Mouse (Mus musculus) liver, embryonic 16.5 days (tissue): ENCODE measurements around the gene Tyw3. TPM values are rescaled to one million over a fixed set of nuclear protein-coding genes. Genes with fewer than 3 reads are reported as not detected.

ENCODE experiments used
- ATAC-seq: fragments of 200-750 bp; cut with Nextera tagmentation; 2 replicates; pipeline ENCODE4 v1.8.0; 2017; ENCODE audit warnings: low read depth, mild to moderate bottlenecking, moderate number of reproducible peaks, moderate library complexity
- H3K27ac ChIP-seq: fragments of 300-500 bp; sonication (generic); 2 replicates; pipeline ENCODE4 v1.5.1; 2014; ENCODE audit warnings: mild to moderate bottlenecking, low read length
- H3K27me3 ChIP-seq: fragments of 300-500 bp; sonication (generic); 2 replicates; pipeline ENCODE4 v1.6.1; 2014; ENCODE audit warnings: low read depth, low read length, mixed read lengths; ENCODE audit not compliant: control insufficient read depth, insufficient read depth
- H3K36me3 ChIP-seq: fragments of 300-500 bp; sonication (generic); 2 replicates; pipeline ENCODE4 v1.6.1; 2014; ENCODE audit warnings: mild to moderate bottlenecking; ENCODE audit not compliant: control insufficient read depth, insufficient read depth
- H3K4me1 ChIP-seq: fragments of 300-500 bp; sonication (generic); 2 replicates; pipeline ENCODE4 v1.6.1; 2014; ENCODE audit warnings: low read depth, low read length, mixed read lengths; ENCODE audit not compliant: control insufficient read depth
- H3K4me2 ChIP-seq: fragments of 300-500 bp; sonication (generic); 2 replicates; pipeline ENCODE4 v1.6.1; 2014; ENCODE audit warnings: low read depth, low read length, mixed read lengths
- H3K4me3 ChIP-seq: fragments of 300-500 bp; sonication (generic); 2 replicates; pipeline ENCODE4 v1.5.1; 2014; ENCODE audit warnings: low read depth, mild to moderate bottlenecking, low read length
- H3K9ac ChIP-seq: fragments of 300-500 bp; sonication (generic); 2 replicates; pipeline ENCODE4 v1.6.1; 2014; ENCODE audit warnings: low read depth, low read length
- H3K9me3 ChIP-seq: fragments of 300-500 bp; sonication (generic); replicated peaks from 2 replicates; pipeline ENCODE4 v1.6.1; 2016; ENCODE audit warnings: low read length; ENCODE audit not compliant: control insufficient read depth
- WGBS: fragments of 180-500 bp; shearing (Covaris S2); extraction: QIAGEN DNeasy Blood & Tissue Kit; methylation state at CpG from one replicate; pipeline ENCODE4 v1.1.7; 2014; ENCODE audit not compliant: insufficient replicate concordance; 5-methylcytosine and 5-hydroxymethylcytosine counted together
- polyA plus RNA-seq: library from polyadenylated mRNA; unstranded; fragments of >200 nt; fragmentation: Nextera tagmentation; extraction: Ambion mirVana; gene quantifications from 2 replicates; pipeline ENCODE4 v1.2.1, GENCODE M21; 2015

Gene Tyw3
- polyA plus RNA-seq, 1 experiment from 2014 or later, result 2.3 TPM

- no peak overlapping the region for H3K4me3 ChIP-seq
- no peaks in the 10 kb centered on the region for H3K4me1 ChIP-seq
- ATAC-seq, result no peak
- no peak overlapping the region for H3K27ac ChIP-seq
- no peaks in the 10 kb centered on the region; the same call in none of the 2 replicates for H3K27me3 ChIP-seq
- H3K36me3 ChIP-seq, result no peaks in the 10 kb centered on the region
- no peaks in the 10 kb centered on the region for H3K9me3 ChIP-seq
- WGBS, result 8% methylated on average over 8 of the region's 8 CpGs
- H3K4me2 ChIP-seq, result no peak overlapping the region
- H3K9ac ChIP-seq, result no peak overlapping the region
These were observed 48.0 kb downstream of the Tyw3 start for GRCm38 (mm10) chr3:154548868-154549301.

GRCm38 (mm10) chr3:154547549-154548426 is 49.1 kb downstream of the Tyw3 start:
- WGBS, result 10% methylated on average over 20 of the region's 20 CpGs
- no peaks in the 10 kb centered on the region; the same call in none of the 2 replicates for H3K27me3 ChIP-seq
- no peak overlapping the region for H3K9ac ChIP-seq
- ATAC-seq, result no peak
- H3K4me2 ChIP-seq, result no peak overlapping the region
- H3K4me1 ChIP-seq, result no peaks in the 10 kb centered on the region
- H3K9me3 ChIP-seq, result no peaks in the 10 kb centered on the region
- H3K27ac ChIP-seq, result no peak overlapping the region
- H3K4me3 ChIP-seq, result no peak overlapping the region
- no peaks in the 10 kb centered on the region for H3K36me3 ChIP-seq

GRCm38 (mm10) chr3:154546234-154546633 is 50.7 kb downstream of the Tyw3 start:
- 38% methylated on average over 4 of the region's 4 CpGs for WGBS
- no peak overlapping the region for H3K4me3 ChIP-seq
- no peak overlapping the region for H3K4me2 ChIP-seq
- H3K36me3 ChIP-seq, result no peaks in the 10 kb centered on the region
- no peaks in the 10 kb centered on the region for H3K4me1 ChIP-seq
- H3K27ac ChIP-seq, result no peak overlapping the region
- H3K9ac ChIP-seq, result no peak overlapping the region
- no peak for ATAC-seq
- H3K9me3 ChIP-seq, result no peaks in the 10 kb centered on the region
- no peaks in the 10 kb centered on the region; the same call in none of the 2 replicates for H3K27me3 ChIP-seq

- no peak overlapping the region for H3K27ac ChIP-seq
These were observed 56.6 kb downstream of the Tyw3 start for GRCm38 (mm10) chr3:154540086-154540911.

GRCm38 (mm10) chr3:154536134-154536533 is 60.8 kb downstream of the Tyw3 start:
- Histone ChIP-seq H3K4me3 (no peak overlapping the region), H3K4me2 (no peak overlapping the region), H3K9ac (no peak overlapping the region), H3K27ac (no peak overlapping the region), H3K27me3 (no peaks in the 10 kb centered on the region), H3K9me3 (no peaks in the 10 kb centered on the region), H3K4me1 (no peaks in the 10 kb centered on the region), H3K36me3 (no peaks in the 10 kb centered on the region)
- ATAC-seq, result no peak
- 67% methylated on average over 5 of the region's 5 CpGs for WGBS

More at GRCm38 (mm10) chr3:154540086-154540911, 56.6 kb downstream of the Tyw3 start:
- H3K9me3 ChIP-seq, result no peaks in the 10 kb centered on the region
- H3K9ac ChIP-seq, result no peak overlapping the region
- no peak overlapping the region for H3K4me3 ChIP-seq
- H3K27me3 ChIP-seq, result no peaks in the 10 kb centered on the region
- no peaks in the 10 kb centered on the region for H3K4me1 ChIP-seq
- no peak overlapping the region for H3K4me2 ChIP-seq
- no peak for ATAC-seq
- H3K36me3 ChIP-seq, result no peaks in the 10 kb centered on the region
- 44% methylated on average over 10 of the region's 10 CpGs for WGBS

- no peak for ATAC-seq
- no peaks in the 10 kb centered on the region for H3K27me3 ChIP-seq
- H3K27ac ChIP-seq, result no peak overlapping the region
- no peaks in the 10 kb centered on the region for H3K4me1 ChIP-seq
- 56% methylated on average over 5 of the region's 5 CpGs for WGBS
- no peak overlapping the region for H3K4me3 ChIP-seq
- H3K4me2 ChIP-seq, result no peak overlapping the region
- no peaks in the 10 kb centered on the region for H3K9me3 ChIP-seq
- H3K9ac ChIP-seq, result no peak overlapping the region
- H3K36me3 ChIP-seq, result no peaks in the 10 kb centered on the region
These were observed 63.7 kb downstream of the Tyw3 start for GRCm38 (mm10) chr3:154533246-154533645.

GRCm38 (mm10) chr3:154528973-154529372 is 67.9 kb downstream of the Tyw3 start:
- 58% methylated on average over 5 of the region's 5 CpGs for WGBS
- H3K4me1 ChIP-seq, result no peaks in the 10 kb centered on the region

GRCm38 (mm10) chr3:154526610-154527009 is 70.3 kb downstream of the Tyw3 start:
- Histone ChIP-seq H3K4me2 (no peak overlapping the region), H3K9me3 (no peaks in the 10 kb centered on the region), H3K36me3 (no peaks in the 10 kb centered on the region), H3K4me1 (no peaks in the 10 kb centered on the region), H3K27me3 (no peaks in the 10 kb centered on the region), H3K27ac (no peak overlapping the region), H3K4me3 (no peak overlapping the region), H3K9ac (no peak overlapping the region)
- no peak for ATAC-seq
- WGBS, result 28% methylated on average over 6 of the region's 6 CpGs

More at GRCm38 (mm10) chr3:154528973-154529372, 67.9 kb downstream of the Tyw3 start:
- H3K9me3 ChIP-seq, result no peaks in the 10 kb centered on the region
- no peaks in the 10 kb centered on the region for H3K27me3 ChIP-seq
- no peaks in the 10 kb centered on the region for H3K36me3 ChIP-seq
- H3K4me3 ChIP-seq, result no peak overlapping the region
- no peak overlapping the region for H3K9ac ChIP-seq
- ATAC-seq, result no peak
- no peak overlapping the region for H3K27ac ChIP-seq
- H3K4me2 ChIP-seq, result no peak overlapping the region
